Comparison of ENCODE assay signal across 8 mouse cellular contexts in genomic region chr8:110266741-110267140, GRCm38 (mm10). TPM values are rescaled to one million over a fixed set of nuclear protein-coding genes. Genes with fewer than 3 reads are reported as not detected.
DNase-seq lines count a peak whose midpoint lies in the region; ATAC-seq and TF ChIP-seq lines count a peak whose summit lies in the region.

Gene Hydin (plus strand): TSS chr8:110266977.

- 2% methylated on average over 15 of the region's 15 CpGs for WGBS in heart, embryonic 13.5 days
- WGBS in heart, embryonic 16.5 days, result under 1% methylated on average over 15 of the region's 15 CpGs
- 1% methylated on average over 15 of the region's 15 CpGs for WGBS in liver, embryonic 11.5 days
- under 1% methylated on average over 15 of the region's 15 CpGs for WGBS in neural tube, embryonic 13.5 days

- TF ChIP-seq CTCF in cortical plate, adult 2 months (IDR thresholded peaks at IDR 0.05; ENCODE audit: extremely low read depth, insufficient read depth, low read length), result no peak

- H3K27me3 ChIP-seq in heart, embryonic 13.5 days (replicated peaks), result peaks cover 13% of the 10 kb centered on the region
- H3K27me3 ChIP-seq in heart, embryonic 16.5 days (ENCODE audit: control insufficient read depth, insufficient read depth, low read length), result peaks cover 8% of the 10 kb centered on the region; the same call in 1 of the 2 replicates
- no peaks in the 10 kb centered on the region for H3K27me3 ChIP-seq in liver, embryonic 11.5 days (replicated peaks; ENCODE audit: control insufficient read depth, insufficient read depth, low read length)
- H3K27me3 ChIP-seq in neural tube, embryonic 13.5 days, result no peaks in the 10 kb centered on the region

- ATAC-seq in heart, embryonic 13.5 days (ENCODE audit: extremely low read depth, insufficient number of reproducible peaks, low FRiP score, low TSS enrichment), result no peak
- 0 out of 2 replicates have a peak, but pooled peaks have one; percentile 55 for ATAC-seq in heart, embryonic 16.5 days (replicated peaks; ENCODE audit: extremely low read depth, insufficient read depth, low FRiP score)
- ATAC-seq in liver, embryonic 11.5 days (replicated peaks; ENCODE audit: low FRiP score), result peak; percentile 57
- peak; percentile 85 for ATAC-seq in neural tube, embryonic 13.5 days (ENCODE audit: low read depth)

- no peak within 1 kb of the TSS for H3K27ac ChIP-seq in heart, embryonic 13.5 days (replicated peaks)
- no peak within 1 kb of the TSS for H3K27ac ChIP-seq in cortical plate, adult 2 months (ENCODE audit: insufficient read depth, low read length)
- no peak within 1 kb of the TSS for H3K27ac ChIP-seq in heart, embryonic 16.5 days (ENCODE audit: low read length)
- no peak within 1 kb of the TSS for H3K27ac ChIP-seq in liver, embryonic 11.5 days (ENCODE audit: low read depth, low read length)
- no peak within 1 kb of the TSS for H3K27ac ChIP-seq in neural tube, embryonic 13.5 days (replicated peaks)

- TF ChIP-seq POLR2A in cortical plate, adult 2 months (IDR thresholded peaks at IDR 0.05; ENCODE audit: extremely low read depth, insufficient read depth, low read length), result no peak

- DNase-seq in heart, adult 9 months (ENCODE audit: low spot score in 2 of 2), result no peak
- DNase-seq in kidney, postnatal 25 days, result peak; percentile 83 to 90
- DNase-seq in liver, embryonic 11.5 days (ENCODE audit: low spot score), result peak; percentile 78
- DNase-seq in adipocyte (ENCODE audit: low spot score), result no peak

- peak within 1 kb of the TSS; percentile 79 for H3K4me2 ChIP-seq in heart, embryonic 13.5 days
- H3K4me2 ChIP-seq in heart, embryonic 16.5 days (ENCODE audit: low read depth, low read length), result peak within 1 kb of the TSS; percentile 71
- H3K4me2 ChIP-seq in liver, embryonic 11.5 days, result peak within 1 kb of the TSS; percentile 63
- peak within 1 kb of the TSS; percentile 58 for H3K4me2 ChIP-seq in neural tube, embryonic 13.5 days

- H3K4me3 ChIP-seq in heart, embryonic 13.5 days, result peak within 1 kb of the TSS; percentile 49
- H3K4me3 ChIP-seq in cortical plate, adult 2 months (ENCODE audit: insufficient read depth, low read length), result peak within 1 kb of the TSS; percentile 8; the same call in 1 of the 2 replicates
- peak within 1 kb of the TSS; percentile 46 for H3K4me3 ChIP-seq in heart, embryonic 16.5 days (ENCODE audit: low read length)
- peak within 1 kb of the TSS; percentile 18; the same call in 1 of the 2 replicates for H3K4me3 ChIP-seq in liver, embryonic 11.5 days (ENCODE audit: low read depth, low read length)
- H3K4me3 ChIP-seq in neural tube, embryonic 13.5 days, result peak within 1 kb of the TSS; percentile 28

- peak within 1 kb of the TSS; percentile 72 for H3K9ac ChIP-seq in heart, embryonic 13.5 days
- H3K9ac ChIP-seq in heart, embryonic 16.5 days (ENCODE audit: low read length), result peak within 1 kb of the TSS; percentile 25; the same call in 1 of the 2 replicates
- H3K9ac ChIP-seq in liver, embryonic 11.5 days (ENCODE audit: low read depth, low read length), result no peak within 1 kb of the TSS
- H3K9ac ChIP-seq in neural tube, embryonic 13.5 days, result peak within 1 kb of the TSS; percentile 53; the same call in 1 of the 2 replicates

- no peaks in the 10 kb centered on the region for H3K9me3 ChIP-seq in heart, embryonic 13.5 days
- no peaks in the 10 kb centered on the region for H3K9me3 ChIP-seq in heart, embryonic 16.5 days (replicated peaks; ENCODE audit: control insufficient read depth, low read length)
- H3K9me3 ChIP-seq in liver, embryonic 11.5 days (ENCODE audit: control insufficient read depth, low read length), result no peaks in the 10 kb centered on the region
- H3K9me3 ChIP-seq in neural tube, embryonic 13.5 days, result no peaks in the 10 kb centered on the region

- H3K4me1 ChIP-seq in heart, embryonic 13.5 days, result peaks cover 11% of the 10 kb centered on the region
- H3K4me1 ChIP-seq in cortical plate, adult 2 months (ENCODE audit: control insufficient read depth, insufficient read depth, low read length), result no peaks in the 10 kb centered on the region
- peaks cover 12% of the 10 kb centered on the region for H3K4me1 ChIP-seq in heart, embryonic 16.5 days (ENCODE audit: control insufficient read depth, insufficient read depth, low read length)
- no peaks in the 10 kb centered on the region for H3K4me1 ChIP-seq in liver, embryonic 11.5 days (replicated peaks; ENCODE audit: control insufficient read depth, insufficient read depth, low read length)
- H3K4me1 ChIP-seq in neural tube, embryonic 13.5 days (replicated peaks), result peaks cover 12% of the 10 kb centered on the region

- no peaks in the 10 kb centered on the region for H3K36me3 ChIP-seq in heart, embryonic 13.5 days
- H3K36me3 ChIP-seq in heart, embryonic 16.5 days (ENCODE audit: control insufficient read depth, insufficient read depth), result no peaks in the 10 kb centered on the region
- no peaks in the 10 kb centered on the region for H3K36me3 ChIP-seq in liver, embryonic 11.5 days (ENCODE audit: control insufficient read depth, insufficient read depth, low read length)
- no peaks in the 10 kb centered on the region for H3K36me3 ChIP-seq in neural tube, embryonic 13.5 days

RNA-seq across cellular contexts. Expression of gene Hydin, which starts in this region (rescaled TPM):
- 0.20 and 0.21 TPM in 2 replicates for polyA plus RNA-seq in heart, embryonic 13.5 days (2015; fragmentation: Nextera tagmentation; extraction: Ambion mirVana)
- polyA plus RNA-seq in cortical plate, adult 2 months (2012; rRNA removed), result 0.17 and 0.23 TPM in 2 replicates
- polyA plus RNA-seq in heart, embryonic 16.5 days (2015; fragmentation: Nextera tagmentation; extraction: Ambion mirVana), result 0.11 and 0.17 TPM in 2 replicates
- 0.05 and 0.10 TPM in 2 replicates for polyA plus RNA-seq in liver, embryonic 11.5 days (2014; fragmentation: Nextera tagmentation; extraction: Ambion mirVana)
- 0.07 and 0.17 TPM in 2 replicates for polyA plus RNA-seq in neural tube, embryonic 13.5 days (2015; fragmentation: Nextera tagmentation; extraction: Ambion mirVana)

Comparison
In these comparisons a context has a peak if more than half of its experiments do, and no peak if none do; other contexts are left out.
1. Peak in ATAC-seq, H3K4me3 ChIP-seq, H3K9ac ChIP-seq and H3K4me2 ChIP-seq in heart, embryonic 16.5 days; RNA of the gene not detected or under 1 TPM.
2. Peak in DNase-seq, ATAC-seq, H3K4me3 ChIP-seq and H3K4me2 ChIP-seq in liver, embryonic 11.5 days; RNA of the gene not detected or under 1 TPM.
3. Peak in ATAC-seq, H3K4me3 ChIP-seq, H3K9ac ChIP-seq and H3K4me2 ChIP-seq in neural tube, embryonic 13.5 days; RNA of the gene not detected or under 1 TPM.
4. DNase-seq: peak in kidney, postnatal 25 days (2 of 2); none in heart, adult 9 months (0 of 2) and adipocyte (single experiment).
5. Peak in every context shown above with its lines, with median percentiles within 50 percentile points of each other: H3K4me2 ChIP-seq and H3K4me3 ChIP-seq.